ENCODE assay signal across 19 mouse cellular contexts in the genomic region with DNA sequence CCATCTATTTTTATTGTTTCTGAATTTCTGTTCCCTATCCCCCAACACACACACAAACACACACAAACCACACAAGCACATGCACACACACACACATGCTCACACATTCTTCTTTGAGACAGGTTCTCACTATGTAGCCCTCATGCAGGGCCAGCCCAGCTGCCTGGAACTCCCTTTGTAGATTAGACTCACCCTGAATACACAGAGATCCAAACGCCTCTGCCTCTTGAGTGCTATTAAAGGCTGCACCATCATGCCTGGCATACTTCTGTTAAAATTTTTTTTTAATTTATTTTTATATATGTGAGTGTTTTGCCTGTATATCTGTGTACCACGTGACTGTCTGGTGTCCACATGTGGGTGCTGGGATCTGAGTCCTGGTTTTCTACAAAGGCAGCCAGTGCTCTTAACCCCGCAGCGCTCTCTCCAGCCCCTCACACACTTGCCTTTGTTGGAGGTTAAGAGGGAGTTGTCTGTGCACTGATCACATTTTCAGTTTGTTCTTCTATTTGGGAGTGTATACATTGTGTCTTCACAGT. TPM values are rescaled to one million over a fixed set of nuclear protein-coding genes. Genes with fewer than 3 reads are reported as not detected.
DNase-seq lines count a peak whose midpoint lies in the region; ATAC-seq and TF ChIP-seq lines count a peak whose summit lies in the region.
"Had no signal": no experiment of that assay in that cellular context is flagged by ENCODE, and none has a peak within 500 bp of the region (broad histone marks: within the 10 kb centered on the region; RNA-seq: fewer than 3 reads in every experiment).

No protein-coding gene starts in this region.

- no peak for ATAC-seq in heart, embryonic 11.5 days (replicated peaks; ENCODE audit: insufficient number of reproducible peaks, low FRiP score, low TSS enrichment)
- no peak for ATAC-seq in kidney, embryonic 15.5 days (replicated peaks; ENCODE audit: low FRiP score)
- ATAC-seq in lung, embryonic 14.5 days (ENCODE audit: insufficient read depth) = no peak
- ATAC-seq: forebrain, embryonic 14.5 days had no signal

- H3K36me3 ChIP-seq in heart, embryonic 11.5 days (ENCODE audit: control insufficient read depth, insufficient read depth, low read length) = no peaks in the 10 kb centered on the region
- no peaks in the 10 kb centered on the region for H3K36me3 ChIP-seq in heart, adult 2 months (ENCODE audit: control insufficient read depth, insufficient read depth, low read length)
- no peaks in the 10 kb centered on the region for H3K36me3 ChIP-seq in kidney, embryonic 15.5 days
- H3K36me3 ChIP-seq in lung, embryonic 14.5 days (ENCODE audit: insufficient read depth) = no peaks in the 10 kb centered on the region
- peaks cover 0 to 8% of the 10 kb centered on the region in 2 experiments; a peak in 2 of 4 replicates for H3K36me3 ChIP-seq in MEL (ENCODE audit: control insufficient read depth in 1 of 2, insufficient read depth in 2 of 2, low read length in 2 of 2)
- H3K36me3 ChIP-seq: hindbrain, embryonic 12.5 days; neural tube, embryonic 12.5 days had no signal

- no peak for TF ChIP-seq EP300 in heart, adult 2 months (IDR thresholded peaks at IDR 0.05; ENCODE audit: insufficient read depth, low read depth, low read length)
- TF ChIP-seq EP300 in MEL (IDR thresholded peaks at IDR 0.05; ENCODE audit: low read depth in 1 of 2, low read length in 2 of 2) = no peak

- no peak for DNase-seq in heart, adult 2 months
- no peak for DNase-seq in kidney, adult 18-20 months
- DNase-seq in lung, embryonic 14.5 days = no peak
- no peak for DNase-seq in lung, adult 2 months
- DNase-seq in MEL (ENCODE audit: low read depth, low spot score) = no peak
- DNase-seq in adrenal gland, postnatal 36 days = no peak
- DNase-seq: adrenal gland, adult 8-10 months; cerebellum, adult 18-20 months; cerebellum, postnatal 36 days; kidney, postnatal 10 days; layer of hippocampus, adult 9-11 months; right cerebral cortex, postnatal 25 days had no signal

- peak overlapping the region; percentile 44; the same call in 1 of the 2 replicates for H3K9ac ChIP-seq in heart, embryonic 11.5 days (ENCODE audit: low read depth, low read length)
- no peak overlapping the region for H3K9ac ChIP-seq in heart, adult 2 months (ENCODE audit: low read depth, low read length)
- no peak overlapping the region for H3K9ac ChIP-seq in kidney, embryonic 15.5 days
- H3K9ac ChIP-seq in lung, embryonic 14.5 days = no peak overlapping the region
- peak overlapping the region; percentile 63 for H3K9ac ChIP-seq in MEL (ENCODE audit: control insufficient read depth, low read depth, low read length, poor library complexity, severe bottlenecking)
- H3K9ac ChIP-seq: hindbrain, embryonic 12.5 days; liver, embryonic 14.5 days; neural tube, embryonic 12.5 days had no signal

- no peaks in the 10 kb centered on the region for H3K79me2 ChIP-seq in heart, adult 2 months (replicated peaks; ENCODE audit: control insufficient read depth, insufficient read depth, low read length)
- H3K79me2 ChIP-seq in MEL (ENCODE audit: control insufficient read depth, insufficient read depth, low read length, poor library complexity) = no peaks in the 10 kb centered on the region

- no peak for TF ChIP-seq CTCF in heart, adult 2 months (IDR thresholded peaks at IDR 0.05)
- no peak for TF ChIP-seq CTCF in lung, embryonic 14.5 days (IDR thresholded peaks at IDR 0.05; ENCODE audit: low read depth)
- TF ChIP-seq CTCF in lung, adult 2 months (IDR thresholded peaks at IDR 0.05; ENCODE audit: insufficient read depth, low read length) = no peak
- TF ChIP-seq CTCF in MEL (IDR thresholded peaks at IDR 0.05 in 2 of 3, conservative IDR thresholded peaks at IDR 0.05 in 1 of 3; ENCODE audit: control insufficient read depth in 1 of 3, insufficient read depth in 1 of 3, low read depth in 2 of 3, low read length in 3 of 3, poor library complexity in 1 of 3, severe bottlenecking in 1 of 3) = no peak

- 0 out of 2 replicates have a peak overlapping the region, but pooled peaks have one; percentile 18 for H3K27ac ChIP-seq in heart, embryonic 11.5 days (ENCODE audit: low read depth, low read length)
- no peak overlapping the region for H3K27ac ChIP-seq in heart, adult 2 months
- peak overlapping the region; percentile 37 for H3K27ac ChIP-seq in kidney, embryonic 15.5 days
- 0 out of 2 replicates have a peak overlapping the region, but pooled peaks have one; percentile 8 for H3K27ac ChIP-seq in lung, embryonic 14.5 days (ENCODE audit: low read depth)
- peak overlapping the region; percentile 54 for H3K27ac ChIP-seq in MEL (ENCODE audit: control insufficient read depth, low read depth, low read length)
- H3K27ac ChIP-seq: hindbrain, embryonic 12.5 days; liver, embryonic 14.5 days; neural tube, embryonic 12.5 days had no signal

- no peak for TF ChIP-seq RAD21 in MEL (IDR thresholded peaks at IDR 0.05; ENCODE audit: low read depth, low read length)

- peak overlapping the region; percentile 7; the same call in 1 of the 2 replicates for H3K4me2 ChIP-seq in heart, embryonic 11.5 days
- H3K4me2 ChIP-seq in kidney, embryonic 15.5 days = no peak overlapping the region
- H3K4me2 ChIP-seq in lung, embryonic 14.5 days = no peak overlapping the region
- H3K4me2 ChIP-seq: hindbrain, embryonic 12.5 days; neural tube, embryonic 12.5 days had no signal

- H3K9me3 ChIP-seq in heart, embryonic 11.5 days (replicated peaks; ENCODE audit: control insufficient read depth, low read length) = no peaks in the 10 kb centered on the region
- H3K9me3 ChIP-seq in kidney, embryonic 15.5 days (replicated peaks) = no peaks in the 10 kb centered on the region
- no peaks in the 10 kb centered on the region for H3K9me3 ChIP-seq in lung, embryonic 14.5 days (ENCODE audit: low read depth, low read length)
- H3K9me3 ChIP-seq in MEL (replicated peaks; ENCODE audit: insufficient read depth, low read length) = no peaks in the 10 kb centered on the region
- H3K9me3 ChIP-seq: hindbrain, embryonic 12.5 days; neural tube, embryonic 12.5 days had no signal

- WGBS in heart, embryonic 11.5 days (ENCODE audit: insufficient replicate concordance) = 28% methylated on average over 4 of the region's 4 CpGs
- WGBS in heart, adult 2 months = 24% methylated on average over 4 of the region's 4 CpGs
- 42% methylated on average over 4 of the region's 4 CpGs for WGBS in kidney, embryonic 15.5 days
- WGBS in lung, embryonic 14.5 days = 32% methylated on average over 4 of the region's 4 CpGs
- WGBS in lung, adult 2 months = 31% methylated on average over 4 of the region's 4 CpGs

- intact Hi-C loops in heart, adult 2 months (cut with DNase I) = no loop called here

- H3K4me1 ChIP-seq in heart, embryonic 11.5 days (ENCODE audit: control insufficient read depth, insufficient read depth, low read length) = peaks cover 12% of the 10 kb centered on the region; the same call in 1 of the 2 replicates
- H3K4me1 ChIP-seq in heart, adult 2 months (ENCODE audit: control insufficient read depth, insufficient read depth, low read length) = peaks cover 1% of the 10 kb centered on the region
- H3K4me1 ChIP-seq in kidney, embryonic 15.5 days = no peaks in the 10 kb centered on the region
- no peaks in the 10 kb centered on the region; the same call in 1 of the 2 replicates for H3K4me1 ChIP-seq in lung, embryonic 14.5 days (ENCODE audit: insufficient read depth)
- no peaks in the 10 kb centered on the region for H3K4me1 ChIP-seq in lung, adult 2 months (ENCODE audit: control insufficient read depth, insufficient read depth, low read length)
- H3K4me1 ChIP-seq in MEL (ENCODE audit: control insufficient read depth in 1 of 2, insufficient read depth in 2 of 2, low read length in 2 of 2) = peaks cover 11 to 23% of the 10 kb centered on the region in 2 experiments

- no peak overlapping the region for H3K4me3 ChIP-seq in heart, embryonic 11.5 days (ENCODE audit: low read depth, low read length)
- no peak overlapping the region for H3K4me3 ChIP-seq in heart, adult 2 months
- H3K4me3 ChIP-seq in kidney, embryonic 15.5 days (replicated peaks) = no peak overlapping the region
- H3K4me3 ChIP-seq in lung, embryonic 14.5 days (ENCODE audit: low read depth, low read length) = no peak overlapping the region
- H3K4me3 ChIP-seq in lung, adult 2 months (replicated peaks; ENCODE audit: extremely low read depth, low read depth, low read length) = no peak overlapping the region
- H3K4me3 ChIP-seq in MEL (ENCODE audit: control insufficient read depth in 1 of 2, insufficient read depth in 1 of 2, low read depth in 2 of 2, low read length in 2 of 2) = peak overlapping the region; percentile 39 to 54
- H3K4me3 ChIP-seq: erythroblast, embryonic 14.5 days; hindbrain, embryonic 12.5 days; neural tube, embryonic 12.5 days had no signal

- TF ChIP-seq POLR2A in heart, adult 2 months (IDR thresholded peaks at IDR 0.05; ENCODE audit: insufficient read depth, low read depth, low read length) = no peak
- no peak for TF ChIP-seq POLR2A in lung, adult 2 months (IDR thresholded peaks at IDR 0.05; ENCODE audit: borderline replicate concordance, extremely low read depth, low read depth, low read length)
- TF ChIP-seq POLR2A in MEL (IDR thresholded peaks at IDR 0.05; ENCODE audit: control insufficient read depth in 1 of 2, insufficient read depth in 1 of 2, low read depth in 1 of 2, low read length in 2 of 2, poor library complexity in 1 of 2) = no peak

- H3K27me3 ChIP-seq in heart, embryonic 11.5 days (ENCODE audit: control insufficient read depth, insufficient read depth, low read length) = no peaks in the 10 kb centered on the region
- no peaks in the 10 kb centered on the region for H3K27me3 ChIP-seq in heart, adult 2 months (ENCODE audit: control insufficient read depth, insufficient read depth, low read length)
- H3K27me3 ChIP-seq in kidney, embryonic 15.5 days = no peaks in the 10 kb centered on the region
- H3K27me3 ChIP-seq in lung, embryonic 14.5 days (ENCODE audit: insufficient read depth, low read length) = no peaks in the 10 kb centered on the region
- H3K27me3 ChIP-seq in MEL (ENCODE audit: control insufficient read depth in 1 of 2, insufficient read depth in 2 of 2, low read length in 2 of 2) = no peaks in the 10 kb centered on the region
- H3K27me3 ChIP-seq: hindbrain, embryonic 12.5 days; neural tube, embryonic 12.5 days had no signal

RNA-seq across cellular contexts. Expression of a gene that starts 12.0 kb away (rescaled TPM):
- 45.7 and 47.7 TPM in 2 replicates for polyA plus RNA-seq in heart, embryonic 11.5 days (2014; fragmentation: Nextera tagmentation; extraction: Ambion mirVana)
- 10 to 100 TPM; 50.6 to 52.5 TPM for total RNA-seq in heart, adult 2 months (2021)
- 18.1 and 28.2 TPM in 2 replicates for polyA plus RNA-seq in heart, adult 2 months (2012; rRNA removed)
- polyA plus RNA-seq in kidney, embryonic 15.5 days (2015; fragmentation: Nextera tagmentation; extraction: Ambion mirVana) = 39.7 and 50.3 TPM in 2 replicates
- 57.3 and 62.0 TPM in 2 replicates for polyA plus RNA-seq in lung, embryonic 14.5 days (2014; fragmentation: Nextera tagmentation; extraction: Ambion mirVana)
- 26.4 and 27.7 TPM in 2 replicates for polyA plus RNA-seq in lung, adult 2 months (2012; rRNA removed)
- total RNA-seq in MEL (2012; rRNA removed) = 60.2 and 71.6 TPM in 2 replicates
- 10 to 100 TPM in 1 of 2 experiments, not detected in 1; 43.9 TPM for polyA plus RNA-seq in MEL (2012; ENCODE audit: insufficient read depth in 1 of 2, insufficient read length in 2 of 2, low read depth in 1 of 2, low replicate concordance in 2 of 2, missing spikeins in 1 of 2)
- 10 to 100 TPM; 93.4 to 99.0 TPM for total RNA-seq in adrenal gland, postnatal 36 days (2021)

RNA-seq across cellular contexts. Expression of a gene that starts 24.5 kb away (rescaled TPM):
- 478 and 505 TPM in 2 replicates for polyA plus RNA-seq in heart, embryonic 11.5 days (2014; fragmentation: Nextera tagmentation; extraction: Ambion mirVana)
- total RNA-seq in heart, adult 2 months (2021) = 100 to 1,000 TPM; 160 to 170 TPM
- 39.4 and 85.3 TPM in 2 replicates for polyA plus RNA-seq in heart, adult 2 months (2012; rRNA removed)
- 577 and 624 TPM in 2 replicates for polyA plus RNA-seq in kidney, embryonic 15.5 days (2015; fragmentation: Nextera tagmentation; extraction: Ambion mirVana)
- 479 and 486 TPM in 2 replicates for polyA plus RNA-seq in lung, embryonic 14.5 days (2014; fragmentation: Nextera tagmentation; extraction: Ambion mirVana)
- 48.5 and 68.3 TPM in 2 replicates for polyA plus RNA-seq in lung, adult 2 months (2012; rRNA removed)
- total RNA-seq in MEL (2012; rRNA removed) = 183 and 201 TPM in 2 replicates
- 100 to 1,000 TPM; 276 to 330 TPM for polyA plus RNA-seq in MEL (2012; ENCODE audit: insufficient read depth in 1 of 2, insufficient read length in 2 of 2, low read depth in 1 of 2, low replicate concordance in 2 of 2, missing spikeins in 1 of 2)
- total RNA-seq in adrenal gland, postnatal 36 days (2021) = 100 to 1,000 TPM; 309 to 376 TPM

Comparison
In these comparisons a context has a peak if more than half of its experiments do, and no peak if none do; other contexts are left out.
1. H3K9ac ChIP-seq: peak in heart, embryonic 11.5 days (single experiment) and MEL (single experiment); none in heart, adult 2 months (single experiment), kidney, embryonic 15.5 days (single experiment) and lung, embryonic 14.5 days (single experiment).
2. H3K4me3 ChIP-seq: peak in MEL (2 of 2); none in heart, embryonic 11.5 days (single experiment), heart, adult 2 months (single experiment), kidney, embryonic 15.5 days (single experiment), lung, embryonic 14.5 days (single experiment) and lung, adult 2 months (single experiment).